Mouse (Mus musculus): ENCODE data around the gene Rpl3. TPM values are rescaled to one million over a fixed set of nuclear protein-coding genes. Genes with fewer than 3 reads are reported as not detected.

The Rpl3 gene
- polyA plus RNA-seq, 1 experiment from 2014 or later: 1,023 TPM

GRCm38 (mm10) chr15:80072579-80073255 is 19.0 kb downstream of the Rpl3 start:
- Histone ChIP-seq H3K4me3 (no peak overlapping the region), H3K36me3 (replicated peaks) (peaks cover 15% of the 10 kb centered on the region), H3K4me1 (peaks cover 32% of the 10 kb centered on the region), H3K27ac (no peak overlapping the region; the same call in 1 of the 2 replicates), H3K27me3 (ENCODE audit: poor library complexity, severe bottlenecking) (no peaks in the 10 kb centered on the region), H3K9me3 (no peaks in the 10 kb centered on the region)
- 81% methylated on average over 7 of the region's 7 CpGs for WGBS
- DNase-seq (ENCODE audit: extremely low spot score, low spot score): no peak

GRCm38 (mm10) chr15:80071951-80072437 is 19.7 kb downstream of the Rpl3 start:
- Histone ChIP-seq H3K27ac (no peak overlapping the region), H3K36me3 (replicated peaks) (peaks cover 8% of the 10 kb centered on the region), H3K9me3 (no peaks in the 10 kb centered on the region), H3K4me1 (peaks cover 38% of the 10 kb centered on the region), H3K27me3 (ENCODE audit: poor library complexity, severe bottlenecking) (no peaks in the 10 kb centered on the region), H3K4me3 (no peak overlapping the region)
- DNase-seq (ENCODE audit: extremely low spot score, low spot score): no peak
- WGBS: 41% methylated on average over 9 of the region's 9 CpGs

- 57% methylated on average over 8 of the region's 8 CpGs for WGBS
- H3K27ac ChIP-seq: no peak overlapping the region
Observed at GRCm38 (mm10) chr15:80070095-80070644, 21.5 kb downstream of the Rpl3 start.

GRCm38 (mm10) chr15:80069171-80069570 is 22.5 kb downstream of the Rpl3 start:
- Histone ChIP-seq H3K27me3 (ENCODE audit: poor library complexity, severe bottlenecking) (no peaks in the 10 kb centered on the region), H3K9me3 (no peaks in the 10 kb centered on the region), H3K4me3 (no peak overlapping the region), H3K36me3 (replicated peaks) (no peaks in the 10 kb centered on the region), H3K4me1 (peaks cover 26% of the 10 kb centered on the region), H3K27ac (no peak overlapping the region)
- no peak for DNase-seq (ENCODE audit: extremely low spot score, low spot score)
- 60% methylated on average over 4 of the region's 4 CpGs for WGBS

More at GRCm38 (mm10) chr15:80070095-80070644, 21.5 kb downstream of the Rpl3 start:
- Histone ChIP-seq H3K9me3 (no peaks in the 10 kb centered on the region), H3K36me3 (replicated peaks) (no peaks in the 10 kb centered on the region), H3K4me3 (no peak overlapping the region), H3K4me1 (peaks cover 26% of the 10 kb centered on the region), H3K27me3 (ENCODE audit: poor library complexity, severe bottlenecking) (no peaks in the 10 kb centered on the region)
- DNase-seq (ENCODE audit: extremely low spot score, low spot score): no peak

- Histone ChIP-seq H3K9me3 (no peaks in the 10 kb centered on the region), H3K27ac (no peak overlapping the region), H3K27me3 (ENCODE audit: poor library complexity, severe bottlenecking) (no peaks in the 10 kb centered on the region), H3K36me3 (replicated peaks) (no peaks in the 10 kb centered on the region), H3K4me3 (no peak overlapping the region), H3K4me1 (peaks cover 35% of the 10 kb centered on the region)
- DNase-seq (ENCODE audit: extremely low spot score, low spot score): no peak
- whole genome bisulfite sequencing: 59% methylated on average over 3 of the region's 3 CpGs
Observed at GRCm38 (mm10) chr15:80066538-80066937, 25.1 kb downstream of the Rpl3 start.

GRCm38 (mm10) chr15:80065414-80065813 is 26.3 kb downstream of the Rpl3 start:
- Histone ChIP-seq H3K4me3 (no peak overlapping the region), H3K27ac (no peak overlapping the region), H3K9me3 (no peaks in the 10 kb centered on the region), H3K4me1 (peaks cover 35% of the 10 kb centered on the region), H3K27me3 (ENCODE audit: poor library complexity, severe bottlenecking) (no peaks in the 10 kb centered on the region), H3K36me3 (replicated peaks) (no peaks in the 10 kb centered on the region)
- DNase-seq (ENCODE audit: extremely low spot score, low spot score): peak; percentile 46
- 13% methylated on average over 13 of the region's 13 CpGs for WGBS

- 72% methylated on average over 5 of the region's 5 CpGs for WGBS
- Histone ChIP-seq H3K27me3 (ENCODE audit: poor library complexity, severe bottlenecking) (no peaks in the 10 kb centered on the region), H3K9me3 (no peaks in the 10 kb centered on the region), H3K4me3 (no peak overlapping the region), H3K4me1 (peaks cover 31% of the 10 kb centered on the region), H3K27ac (no peak overlapping the region), H3K36me3 (replicated peaks) (no peaks in the 10 kb centered on the region)
- DNase-seq (ENCODE audit: extremely low spot score, low spot score): no peak
Observed at GRCm38 (mm10) chr15:80064965-80065364, 26.7 kb downstream of the Rpl3 start.

GRCm38 (mm10) chr15:80062821-80063220 is 28.8 kb downstream of the Rpl3 start:
- Histone ChIP-seq H3K4me3 (no peak overlapping the region), H3K36me3 (replicated peaks) (no peaks in the 10 kb centered on the region), H3K4me1 (peaks cover 30% of the 10 kb centered on the region), H3K27ac (no peak overlapping the region), H3K9me3 (no peaks in the 10 kb centered on the region), H3K27me3 (ENCODE audit: poor library complexity, severe bottlenecking) (no peaks in the 10 kb centered on the region)
- DNase-seq (ENCODE audit: extremely low spot score, low spot score): no peak
- 38% methylated on average over 5 of the region's 5 CpGs for WGBS

GRCm38 (mm10) chr15:80062339-80062738 is 29.3 kb downstream of the Rpl3 start:
- Histone ChIP-seq H3K36me3 (replicated peaks) (no peaks in the 10 kb centered on the region), H3K4me1 (peaks cover 26% of the 10 kb centered on the region), H3K4me3 (no peak overlapping the region), H3K27me3 (ENCODE audit: poor library complexity, severe bottlenecking) (no peaks in the 10 kb centered on the region), H3K27ac (no peak overlapping the region), H3K9me3 (no peaks in the 10 kb centered on the region)
- no peak for DNase-seq (ENCODE audit: extremely low spot score, low spot score)
- WGBS: 75% methylated on average over 8 of the region's 9 CpGs

- whole genome bisulfite sequencing: 90% methylated on average over 4 of the region's 4 CpGs
- no peak for DNase-seq (ENCODE audit: extremely low spot score, low spot score)
- H3K27me3 ChIP-seq (ENCODE audit: poor library complexity, severe bottlenecking): no peaks in the 10 kb centered on the region
Observed at GRCm38 (mm10) chr15:80061071-80061550, 30.6 kb downstream of the Rpl3 start.

GRCm38 (mm10) chr15:80060356-80061070 is 31.2 kb downstream of the Rpl3 start:
- WGBS: 94% methylated on average over 8 of the region's 8 CpGs
- no peak overlapping the region for H3K27ac ChIP-seq
- H3K4me1 ChIP-seq: peaks cover 37% of the 10 kb centered on the region
- no peaks in the 10 kb centered on the region for H3K27me3 ChIP-seq (ENCODE audit: poor library complexity, severe bottlenecking)
- no peak for DNase-seq (ENCODE audit: extremely low spot score, low spot score)
- no peaks in the 10 kb centered on the region for H3K9me3 ChIP-seq
- H3K4me3 ChIP-seq: no peak overlapping the region
- no peaks in the 10 kb centered on the region for H3K36me3 ChIP-seq (replicated peaks)

More at GRCm38 (mm10) chr15:80061071-80061550, 30.6 kb downstream of the Rpl3 start:
- Histone ChIP-seq H3K4me3 (no peak overlapping the region), H3K27ac (no peak overlapping the region), H3K9me3 (no peaks in the 10 kb centered on the region), H3K4me1 (peaks cover 31% of the 10 kb centered on the region), H3K36me3 (replicated peaks) (no peaks in the 10 kb centered on the region)

- H3K27ac ChIP-seq: no peak overlapping the region
- 90% methylated on average over 7 of the region's 7 CpGs for WGBS
Observed at GRCm38 (mm10) chr15:80059606-80060005, 32.1 kb downstream of the Rpl3 start.

GRCm38 (mm10) chr15:80058151-80058550 is 33.5 kb downstream of the Rpl3 start:
- H3K4me3 ChIP-seq: no peak overlapping the region
- no peak overlapping the region for H3K27ac ChIP-seq
- H3K4me1 ChIP-seq: peaks cover 43% of the 10 kb centered on the region
- WGBS: 93% methylated on average over 7 of the region's 7 CpGs
- H3K9me3 ChIP-seq: no peaks in the 10 kb centered on the region
- H3K36me3 ChIP-seq (replicated peaks): no peaks in the 10 kb centered on the region
- H3K27me3 ChIP-seq (ENCODE audit: poor library complexity, severe bottlenecking): no peaks in the 10 kb centered on the region
- DNase-seq (ENCODE audit: extremely low spot score, low spot score): no peak

More at GRCm38 (mm10) chr15:80059606-80060005, 32.1 kb downstream of the Rpl3 start:
- Histone ChIP-seq H3K4me3 (no peak overlapping the region), H3K4me1 (peaks cover 40% of the 10 kb centered on the region), H3K36me3 (replicated peaks) (no peaks in the 10 kb centered on the region), H3K27me3 (ENCODE audit: poor library complexity, severe bottlenecking) (no peaks in the 10 kb centered on the region), H3K9me3 (no peaks in the 10 kb centered on the region)
- no peak for DNase-seq (ENCODE audit: extremely low spot score, low spot score)
